22 mouse cellular contexts compared by ENCODE assay signal in genomic region chr4:33812338-33812737, GRCm38 (mm10).
"Had no signal": no experiment of that assay in that cellular context is flagged by ENCODE, and none has a peak within 500 bp of the region (broad histone marks: within the 10 kb centered on the region; RNA-seq: fewer than 3 reads in every experiment).

No protein-coding gene starts in this region.

- H3K27ac ChIP-seq: lung, embryonic 15.5 days; macrophage; midbrain, embryonic 13.5 days; midbrain, embryonic 15.5 days; neural tube, embryonic 13.5 days; neural tube, embryonic 15.5 days; stomach, embryonic 15.5 days; stomach, postnatal 0 days had no signal

- H3K9me3 ChIP-seq: lung, embryonic 15.5 days; midbrain, embryonic 13.5 days; midbrain, embryonic 15.5 days; neural tube, embryonic 13.5 days; neural tube, embryonic 15.5 days; stomach, embryonic 15.5 days had no signal

- ATAC-seq: liver, postnatal 0 days; lung, postnatal 0 days; midbrain, embryonic 13.5 days; midbrain, embryonic 15.5 days had no signal

- DNase-seq: liver, postnatal 0 days; lung, adult 2 months; lung, postnatal 14 days; lung, postnatal 36 days; retina, postnatal 1 day; right cerebral cortex, adult 18-20 months; right cerebral cortex, postnatal 25 days; right cerebral cortex, postnatal 4 days; spleen, adult 18-20 months; thymus, adult 2 months; thymus, postnatal 25 days; thymus, postnatal 4 days had no signal

- H3K27me3 ChIP-seq: lung, embryonic 15.5 days; midbrain, embryonic 13.5 days; midbrain, embryonic 15.5 days; neural tube, embryonic 13.5 days; stomach, embryonic 15.5 days had no signal

- H3K9ac ChIP-seq: liver, postnatal 0 days; lung, embryonic 15.5 days; midbrain, embryonic 13.5 days; midbrain, embryonic 15.5 days; neural tube, embryonic 13.5 days; neural tube, embryonic 15.5 days; stomach, embryonic 15.5 days had no signal

- H3K4me2 ChIP-seq: lung, embryonic 15.5 days; midbrain, embryonic 11.5 days; midbrain, embryonic 13.5 days; midbrain, embryonic 15.5 days; neural tube, embryonic 13.5 days; neural tube, embryonic 15.5 days; stomach, embryonic 15.5 days had no signal

- H3K4me1 ChIP-seq: lung, embryonic 15.5 days; midbrain, embryonic 13.5 days; midbrain, embryonic 15.5 days; neural tube, embryonic 13.5 days; neural tube, embryonic 15.5 days; stomach, embryonic 15.5 days had no signal

- H3K4me3 ChIP-seq: lung, embryonic 15.5 days; midbrain, embryonic 13.5 days; midbrain, embryonic 15.5 days; neural tube, embryonic 13.5 days; neural tube, embryonic 15.5 days; stomach, embryonic 15.5 days had no signal

- H3K36me3 ChIP-seq: lung, embryonic 15.5 days; midbrain, embryonic 13.5 days; midbrain, embryonic 15.5 days; neural tube, embryonic 13.5 days; neural tube, embryonic 15.5 days; stomach, embryonic 15.5 days had no signal
